Mouse (Mus musculus) cortical plate, adult 2 months (tissue): ENCODE measurements around the gene Map3k21.
A peak's percentile ranks its signal among the peaks of the same experiment; 100 is the strongest.

Experiments
- CTCF ChIP-seq: fragments of 200-500 bp; IDR thresholded peaks from 2 replicates; pipeline ENCODE4 v1.5.1; 2011; ENCODE audit warnings: mild to moderate bottlenecking, control low read depth, low read length; ENCODE audit not compliant: insufficient read depth; ENCODE audit errors: extremely low read depth
- POLR2A ChIP-seq: fragments of 200-500 bp; IDR thresholded peaks from 2 replicates; pipeline ENCODE4 v1.6.1; 2011; ENCODE audit warnings: mild to moderate bottlenecking, low read length, control low read depth; ENCODE audit not compliant: insufficient read depth; ENCODE audit errors: extremely low read depth

GRCm38 (mm10) chr8:125897868-125898788 is 12.1 kb upstream of the Map3k21 start, which contains the start of gene Pcnx2:
- TF ChIP-seq POLR2A (peak; percentile 88), CTCF (no peak)
